Mouse (Mus musculus) midbrain, postnatal 0 days (tissue): Measurements from ENCODE around the gene Mef2d. TPM values are rescaled to one million over a fixed set of nuclear protein-coding genes. Genes with fewer than 3 reads are reported as not detected.

ENCODE experiments used
- ATAC-seq: fragments of 200-750 bp; cut with Nextera tagmentation; 2 replicates; pipeline ENCODE4 v1.8.0; 2017; ENCODE audit warnings: moderate number of reproducible peaks, mild to moderate bottlenecking, moderate TSS enrichment, moderate library complexity; ENCODE audit not compliant: low FRiP score
- DNase-seq: peaks from one replicate; pipeline ENCODE4 v3.0.0-alpha.2; 2015; ENCODE audit warnings: low spot score
- H3K27ac ChIP-seq: fragments of 300-500 bp; sonication (generic); 2 replicates; pipeline ENCODE4 v1.5.1; 2014; ENCODE audit warnings: low read depth, mild to moderate bottlenecking, low read length, mixed read lengths
- H3K27me3 ChIP-seq: fragments of 300-500 bp; sonication (generic); 2 replicates; pipeline ENCODE4 v1.6.1; 2014; ENCODE audit warnings: low read length, control low read depth, mixed read lengths; ENCODE audit not compliant: insufficient read depth
- H3K36me3 ChIP-seq: fragments of 300-500 bp; sonication (generic); 2 replicates; pipeline ENCODE4 v1.6.1; 2014; ENCODE audit warnings: low read length, control low read depth, mixed read lengths; ENCODE audit not compliant: insufficient read depth
- H3K4me1 ChIP-seq: fragments of 300-500 bp; sonication (generic); 2 replicates; pipeline ENCODE4 v1.6.1; 2014; ENCODE audit warnings: mild to moderate bottlenecking, control low read depth, antibody characterized with exemption, low read length, mixed read lengths; ENCODE audit not compliant: insufficient read depth
- H3K4me2 ChIP-seq: fragments of 300-500 bp; sonication (generic); 2 replicates; pipeline ENCODE4 v1.6.1; 2014; ENCODE audit warnings: low read depth, mild to moderate bottlenecking, low read length, mixed read lengths; ENCODE audit not compliant: poor library complexity, severe bottlenecking
- H3K4me3 ChIP-seq: fragments of 300-500 bp; sonication (generic); 2 replicates; pipeline ENCODE4 v1.5.1; 2014; ENCODE audit warnings: low read depth, mild to moderate bottlenecking, low read length, moderate library complexity
- H3K9ac ChIP-seq: fragments of 300-500 bp; sonication (generic); replicated peaks from 2 replicates; pipeline ENCODE4 v1.6.1; 2014; ENCODE audit warnings: mild to moderate bottlenecking, low read length, moderate library complexity, mixed read lengths; ENCODE audit not compliant: poor library complexity, severe bottlenecking
- H3K9me3 ChIP-seq: fragments of 300-500 bp; sonication (generic); 2 replicates; pipeline ENCODE4 v1.6.1; 2016; ENCODE audit warnings: low read length, control low read depth
- CTCF ChIP-seq: IDR thresholded peaks from 2 replicates; pipeline ENCODE4 v1.5.1; 2016; ENCODE audit warnings: antibody characterized with exemption, mild to moderate bottlenecking
- WGBS: fragments of 180-500 bp; shearing (Covaris S2); extraction: QIAGEN DNeasy Blood & Tissue Kit; methylation state at CpG from one replicate; pipeline ENCODE4 v1.1.7; 2014; 5-methylcytosine and 5-hydroxymethylcytosine counted together
- polyA plus RNA-seq: library from polyadenylated mRNA; unstranded; fragments of >200 nt; fragmentation: Nextera tagmentation; extraction: Ambion mirVana; gene quantifications from 2 replicates; pipeline ENCODE4 v1.2.1, GENCODE M21; 2015
- total RNA-seq: library from RNA; depleted of rRNA; stranded (reverse); fragments of >200 nt; gene quantifications from 2 replicates; pipeline ENCODE4 v1.2.3, GENCODE M21; 2014

The Mef2d gene
- total and polyA plus RNA-seq, 2 experiments from 2014 or later, result 26.1 to 59.6 TPM

GRCm38 (mm10) chr3:88142916-88143771 lies 972 bp downstream of the Mef2d start:
- 0 out of 2 replicates have a peak, but pooled peaks cover 3% of the 10 kb centered on the region for H3K36me3 ChIP-seq
- H3K4me1 ChIP-seq, result peaks cover 27% of the 10 kb centered on the region; the same call in 1 of the 2 replicates
- H3K27me3 ChIP-seq, result peaks cover 5% of the 10 kb centered on the region; the same call in 1 of the 2 replicates
- peak overlapping the region; percentile 92 for H3K4me2 ChIP-seq
- no peaks in the 10 kb centered on the region for H3K9me3 ChIP-seq
- TF ChIP-seq CTCF, result no peak
- H3K9ac ChIP-seq, result peak overlapping the region; percentile 81
- ATAC-seq (no peak), DNase-seq (peak; percentile 35)
- H3K4me3 ChIP-seq, result peak overlapping the region; percentile 90
- WGBS, result under 1% methylated on average over 33 of the region's 33 CpGs
- peak overlapping the region; percentile 95 for H3K27ac ChIP-seq

GRCm38 (mm10) chr3:88143961-88144486 lies 1.9 kb downstream of the Mef2d start:
- no peak for ATAC-seq
- Histone ChIP-seq H3K27ac (peak overlapping the region; percentile 19; the same call in 1 of the 2 replicates), H3K9me3 (no peaks in the 10 kb centered on the region), H3K9ac (peak overlapping the region; percentile 81; the same call in 1 of the 2 replicates), H3K36me3 (0 out of 2 replicates have a peak, but pooled peaks cover 3% of the 10 kb centered on the region), H3K4me3 (peak overlapping the region; percentile 90), H3K4me2 (peak overlapping the region; percentile 92), H3K27me3 (peaks cover 5% of the 10 kb centered on the region; the same call in 1 of the 2 replicates), H3K4me1 (peaks cover 29% of the 10 kb centered on the region; the same call in 1 of the 2 replicates)
- no peak for DNase-seq
- no peak for TF ChIP-seq CTCF
- WGBS, result 16% methylated on average over 5 of the region's 5 CpGs

- 0 out of 2 replicates have a peak, but pooled peaks cover 3% of the 10 kb centered on the region for H3K36me3 ChIP-seq
- ATAC-seq (no peak), DNase-seq (no peak)
- H3K4me3 ChIP-seq, result peak overlapping the region; percentile 90; the same call in 1 of the 2 replicates
- H3K27me3 ChIP-seq, result peaks cover 5% of the 10 kb centered on the region; the same call in 1 of the 2 replicates
- H3K9ac ChIP-seq, result 0 out of 2 replicates have a peak overlapping the region, but pooled peaks have one; percentile 81
- WGBS, result 73% methylated on average over 6 of the region's 6 CpGs
- H3K4me1 ChIP-seq, result peaks cover 33% of the 10 kb centered on the region
- TF ChIP-seq CTCF, result no peak
- H3K27ac ChIP-seq, result 0 out of 2 replicates have a peak overlapping the region, but pooled peaks have one; percentile 19
- peak overlapping the region; percentile 92 for H3K4me2 ChIP-seq
- H3K9me3 ChIP-seq, result no peaks in the 10 kb centered on the region
Observed at GRCm38 (mm10) chr3:88144648-88145410, 2.7 kb downstream of the Mef2d start.

- Histone ChIP-seq H3K27ac (no peak overlapping the region), H3K4me2 (peak overlapping the region; percentile 92), H3K4me3 (0 out of 2 replicates have a peak overlapping the region, but pooled peaks have one; percentile 1), H3K9ac (0 out of 2 replicates have a peak overlapping the region, but pooled peaks have one; percentile 36), H3K36me3 (0 out of 2 replicates have a peak, but pooled peaks cover 3% of the 10 kb centered on the region), H3K27me3 (peaks cover 5% of the 10 kb centered on the region; the same call in 1 of the 2 replicates), H3K9me3 (no peaks in the 10 kb centered on the region), H3K4me1 (peaks cover 39% of the 10 kb centered on the region)
- no peak for DNase-seq
- WGBS, result 31% methylated on average over 4 of the region's 4 CpGs
- no peak for ATAC-seq
- no peak for TF ChIP-seq CTCF
Observed at GRCm38 (mm10) chr3:88145411-88145782, 3.2 kb downstream of the Mef2d start.

DNA sequence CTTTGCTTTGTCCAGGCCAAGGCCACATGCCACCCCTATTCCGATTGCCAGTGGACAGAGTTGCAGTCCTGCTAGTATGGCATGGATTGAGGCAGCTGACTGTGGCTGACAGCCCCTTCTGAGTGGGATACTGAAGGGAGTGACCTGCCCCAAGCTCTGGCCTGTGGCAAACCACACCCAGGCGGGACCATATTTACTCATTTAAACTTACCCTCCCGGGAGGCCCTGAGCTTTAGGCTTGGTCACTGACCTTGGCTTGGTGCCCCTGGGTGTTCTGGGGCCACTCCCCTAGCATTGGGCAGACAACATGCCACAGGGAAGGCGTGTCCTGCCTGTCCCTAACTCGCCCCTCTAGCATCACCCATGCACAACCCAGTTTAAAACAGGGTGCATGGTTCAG lies 3.8 kb downstream of the Mef2d start:
- Histone ChIP-seq H3K9ac (0 out of 2 replicates have a peak overlapping the region, but pooled peaks have one; percentile 36), H3K27me3 (peaks cover under 1% of the 10 kb centered on the region; the same call in 1 of the 2 replicates), H3K36me3 (0 out of 2 replicates have a peak, but pooled peaks cover 3% of the 10 kb centered on the region), H3K4me3 (0 out of 2 replicates have a peak overlapping the region, but pooled peaks have one; percentile 1), H3K4me1 (peaks cover 44% of the 10 kb centered on the region), H3K4me2 (peak overlapping the region; percentile 92), H3K27ac (no peak overlapping the region), H3K9me3 (no peaks in the 10 kb centered on the region)
- no peak for TF ChIP-seq CTCF
- no peak for ATAC-seq
- whole genome bisulfite sequencing, result 82% methylated on average over 5 of the region's 5 CpGs
- DNase-seq, result no peak
